Mouse (Mus musculus) thymus, adult 2 months (tissue): ENCODE results near the gene Cep350.

Experiments used
- CTCF ChIP-seq: fragments of 200-500 bp; IDR thresholded peaks from 2 replicates; pipeline ENCODE4 v1.5.1; 2012; ENCODE audit warnings: mild to moderate bottlenecking, control low read depth, low read length, moderate library complexity, borderline replicate concordance; ENCODE audit not compliant: control insufficient read depth, poor library complexity, insufficient read depth; ENCODE audit errors: extremely low read depth
- POLR2A ChIP-seq: fragments of 200-500 bp; IDR thresholded peaks from 2 replicates; pipeline ENCODE4 v1.6.1; 2012; ENCODE audit warnings: mild to moderate bottlenecking, low read length, control low read depth, moderate library complexity; ENCODE audit not compliant: control insufficient read depth, poor library complexity, insufficient read depth; ENCODE audit errors: extremely low read depth

DNA sequence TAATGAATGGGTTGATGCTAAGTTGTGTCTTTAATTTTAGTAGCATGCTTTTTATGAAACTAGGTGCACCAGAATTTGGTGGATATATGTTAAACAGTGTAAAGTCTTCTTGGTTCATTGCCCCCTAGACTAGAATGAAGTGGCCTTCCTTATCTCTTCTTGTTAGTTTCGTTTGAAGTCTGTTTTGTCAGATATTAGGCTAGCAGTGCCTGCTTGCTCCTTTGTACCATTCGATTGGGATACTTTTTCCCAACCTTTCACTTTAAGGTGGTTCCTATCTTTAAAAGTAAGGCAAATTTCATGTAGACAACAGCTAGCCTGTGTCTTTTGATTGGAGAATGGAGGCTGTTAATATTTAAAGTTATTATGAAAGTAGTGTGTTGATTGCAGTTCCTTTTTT lies 137.4 kb downstream of the Cep350 start:
- TF ChIP-seq POLR2A, result no peak
- TF ChIP-seq CTCF, result no peak
